Mouse (Mus musculus) embryonic facial prominence, embryonic 14.5 days (tissue): ENCODE results near the gene Ranbp3. TPM values are rescaled to one million over a fixed set of nuclear protein-coding genes. Genes with fewer than 3 reads are reported as not detected.
"Not testable (repeated sequence)": the region's sequence is repeated elsewhere in the genome, so short reads cannot be mapped to it uniquely, and the experiment has no call there.

ENCODE experiments used
- ATAC-seq: fragments of 200-750 bp; cut with Nextera tagmentation; 2 replicates; pipeline ENCODE4 v1.8.0; 2017; ENCODE audit warnings: low read depth, moderate number of reproducible peaks, moderate TSS enrichment
- DNase-seq: peaks from one replicate; pipeline ENCODE4 v3.0.0-alpha.2; 2015; ENCODE audit warnings: low spot score
- H3K27ac ChIP-seq: fragments of 300-500 bp; sonication (generic); replicated peaks from 2 replicates; pipeline ENCODE4 v1.5.1; 2014; ENCODE audit warnings: low read depth, mild to moderate bottlenecking, low read length, moderate library complexity
- H3K27me3 ChIP-seq: fragments of 300-500 bp; sonication (generic); replicated peaks from 2 replicates; pipeline ENCODE4 v1.6.1; 2014; ENCODE audit warnings: low read length; ENCODE audit not compliant: control insufficient read depth, insufficient read depth
- H3K36me3 ChIP-seq: fragments of 300-500 bp; sonication (generic); 2 replicates; pipeline ENCODE4 v1.6.1; 2014; ENCODE audit warnings: low read length, mixed read lengths; ENCODE audit not compliant: control insufficient read depth, insufficient read depth
- H3K4me1 ChIP-seq: fragments of 300-500 bp; sonication (generic); 2 replicates; pipeline ENCODE4 v1.6.1; 2014; ENCODE audit warnings: antibody characterized with exemption, low read length; ENCODE audit not compliant: control insufficient read depth, insufficient read depth
- H3K4me2 ChIP-seq: fragments of 300-500 bp; sonication (generic); 2 replicates; pipeline ENCODE4 v1.6.1; 2014; ENCODE audit warnings: low read depth, mild to moderate bottlenecking, low read length, moderate library complexity, mixed read lengths
- H3K4me3 ChIP-seq: fragments of 300-500 bp; sonication (generic); 2 replicates; pipeline ENCODE4 v1.5.1; 2014; ENCODE audit warnings: low read depth, mild to moderate bottlenecking, low read length
- H3K9ac ChIP-seq: fragments of 300-500 bp; sonication (generic); 2 replicates; pipeline ENCODE4 v1.6.1; 2014; ENCODE audit warnings: low read depth, mild to moderate bottlenecking, low read length, moderate library complexity, mixed read lengths
- H3K9me3 ChIP-seq: fragments of 300-500 bp; sonication (generic); 2 replicates; pipeline ENCODE4 v1.6.1; 2016; ENCODE audit warnings: low read length; ENCODE audit not compliant: control insufficient read depth
- WGBS: fragments of 180-500 bp; shearing (Covaris S2); extraction: QIAGEN DNeasy Blood & Tissue Kit; methylation state at CpG from one replicate; pipeline ENCODE4 v1.1.7; 2014; 5-methylcytosine and 5-hydroxymethylcytosine counted together
- polyA plus RNA-seq: library from polyadenylated mRNA; unstranded; fragments of >200 nt; fragmentation: Nextera tagmentation; extraction: Ambion mirVana; gene quantifications from 2 replicates; pipeline ENCODE4 v1.2.1, GENCODE M21; 2014

Ranbp3 gene
- 78.8 and 87.8 TPM in 2 replicates for polyA plus RNA-seq

DNA sequence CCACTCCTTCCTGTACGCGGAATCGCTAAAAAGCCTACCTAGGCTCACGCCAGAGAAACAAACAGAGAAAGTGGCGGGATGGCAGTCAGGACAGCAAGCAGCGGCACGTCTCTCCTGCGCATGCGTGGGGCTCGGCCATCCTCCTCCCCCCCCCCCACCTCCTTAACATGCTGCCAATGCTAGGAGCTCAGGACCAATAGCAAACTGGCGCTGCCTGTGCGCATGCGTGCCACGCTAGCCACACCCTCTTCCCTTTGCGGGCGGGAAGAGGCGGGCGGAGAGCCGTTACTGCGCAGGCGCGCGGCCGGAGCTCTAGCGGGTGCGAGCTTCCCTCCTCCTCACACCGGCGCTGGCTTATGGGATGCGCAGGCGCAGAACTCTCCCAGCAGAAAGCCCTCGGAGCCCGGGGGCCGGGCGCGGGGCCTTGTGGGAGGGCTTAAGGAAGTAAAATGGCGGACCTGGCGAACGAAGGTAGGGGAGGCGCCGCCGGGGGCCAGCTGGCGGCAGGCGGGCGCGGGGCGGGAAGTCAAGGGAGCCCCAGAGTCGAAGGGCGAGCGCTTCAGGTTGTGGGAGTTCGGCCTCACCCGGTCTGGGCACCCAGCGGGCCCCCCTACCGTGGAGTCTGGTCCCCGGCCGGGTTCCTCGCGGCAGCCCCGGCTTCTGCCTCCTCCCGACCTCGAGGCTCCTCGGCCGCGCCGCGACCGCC is at the start of gene Ranbp3:
Gene Ranbp3 (plus strand): TSS at position 354 of the 706 bp plus-strand sequence.
- peak within 1 kb of the TSS; percentile 80 for H3K4me2 ChIP-seq
- H3K9me3 ChIP-seq: no peaks in the 10 kb centered on the region
- DNase-seq (peak; percentile 99), ATAC-seq (peak; percentile 95)
- H3K4me3 ChIP-seq: peak within 1 kb of the TSS; percentile 79
- 2% methylated on average over 32 of the region's 66 CpGs for WGBS
- peaks cover 15% of the 10 kb centered on the region for H3K4me1 ChIP-seq
- peak within 1 kb of the TSS; percentile 95 for H3K9ac ChIP-seq
- peaks cover 28% of the 10 kb centered on the region for H3K36me3 ChIP-seq
- peak within 1 kb of the TSS; percentile 82 for H3K27ac ChIP-seq
- no peaks in the 10 kb centered on the region for H3K27me3 ChIP-seq

DNA sequence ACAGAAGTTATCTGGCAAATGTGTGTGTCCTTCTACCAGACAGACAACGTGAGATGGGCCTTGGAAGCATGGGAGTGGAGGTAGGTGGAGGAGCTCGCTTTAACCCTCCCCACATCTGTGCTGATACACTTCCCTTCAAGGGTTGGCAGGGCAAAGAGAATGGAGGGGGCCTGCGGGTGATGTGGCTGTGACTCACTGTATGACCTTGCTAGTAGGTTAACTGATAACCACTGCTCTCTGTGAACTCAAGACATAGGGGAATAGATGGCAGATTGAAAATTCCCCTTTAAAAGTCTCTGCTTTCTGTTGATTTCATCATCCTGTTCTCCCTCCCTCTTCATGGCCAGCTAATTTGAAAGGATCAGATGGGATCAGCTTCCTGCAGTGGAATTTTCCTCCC is 47.6 kb upstream of the Ranbp3 start:
- Histone ChIP-seq H3K4me1 (peaks cover 7% of the 10 kb centered on the region; the same call in 1 of the 2 replicates), H3K36me3 (peaks cover 43% of the 10 kb centered on the region), H3K27me3 (no peaks in the 10 kb centered on the region), H3K9ac (no peak overlapping the region), H3K4me3 (peak overlapping the region; percentile 97; the same call in 1 of the 2 replicates), H3K9me3 (no peaks in the 10 kb centered on the region), H3K27ac (no peak overlapping the region), H3K4me2 (peak overlapping the region; percentile 96)
- no peak for ATAC-seq
- 77% methylated on average over 3 of the region's 3 CpGs for WGBS
- DNase-seq: no peak

DNA sequence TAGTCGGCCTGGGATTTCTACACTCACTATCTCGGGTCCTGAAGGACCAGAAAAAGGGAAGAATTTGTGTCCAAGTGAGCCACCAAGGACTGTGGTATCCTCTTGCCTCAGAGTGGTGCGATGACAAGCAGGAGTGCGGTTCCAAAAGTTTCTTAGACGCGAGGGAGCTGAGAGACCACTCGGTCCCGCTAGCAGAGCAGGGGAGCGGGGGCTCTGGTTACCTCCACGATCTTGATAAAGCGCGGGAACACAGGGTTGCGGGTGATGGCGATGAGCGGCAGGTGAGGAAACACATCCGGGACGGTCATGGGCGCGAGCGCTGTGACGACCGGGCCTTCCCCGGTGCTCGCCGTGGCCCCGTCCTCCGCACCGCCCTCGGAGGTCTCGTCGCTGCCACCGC is 46.8 kb upstream of the Ranbp3 start:
- Histone ChIP-seq H3K27ac (peak overlapping the region; percentile 74; the same call in 1 of the 2 replicates), H3K27me3 (no peaks in the 10 kb centered on the region), H3K9me3 (no peaks in the 10 kb centered on the region), H3K4me3 (peak overlapping the region; percentile 97), H3K9ac (peak overlapping the region; percentile 91), H3K4me1 (peaks cover 7% of the 10 kb centered on the region; the same call in 1 of the 2 replicates), H3K4me2 (peak overlapping the region; percentile 96), H3K36me3 (peaks cover 37% of the 10 kb centered on the region)
- peak; percentile 13; the same call in 1 of the 2 replicates for ATAC-seq
- 1% methylated on average over 21 of the region's 32 CpGs for WGBS
- no peak for DNase-seq

DNA sequence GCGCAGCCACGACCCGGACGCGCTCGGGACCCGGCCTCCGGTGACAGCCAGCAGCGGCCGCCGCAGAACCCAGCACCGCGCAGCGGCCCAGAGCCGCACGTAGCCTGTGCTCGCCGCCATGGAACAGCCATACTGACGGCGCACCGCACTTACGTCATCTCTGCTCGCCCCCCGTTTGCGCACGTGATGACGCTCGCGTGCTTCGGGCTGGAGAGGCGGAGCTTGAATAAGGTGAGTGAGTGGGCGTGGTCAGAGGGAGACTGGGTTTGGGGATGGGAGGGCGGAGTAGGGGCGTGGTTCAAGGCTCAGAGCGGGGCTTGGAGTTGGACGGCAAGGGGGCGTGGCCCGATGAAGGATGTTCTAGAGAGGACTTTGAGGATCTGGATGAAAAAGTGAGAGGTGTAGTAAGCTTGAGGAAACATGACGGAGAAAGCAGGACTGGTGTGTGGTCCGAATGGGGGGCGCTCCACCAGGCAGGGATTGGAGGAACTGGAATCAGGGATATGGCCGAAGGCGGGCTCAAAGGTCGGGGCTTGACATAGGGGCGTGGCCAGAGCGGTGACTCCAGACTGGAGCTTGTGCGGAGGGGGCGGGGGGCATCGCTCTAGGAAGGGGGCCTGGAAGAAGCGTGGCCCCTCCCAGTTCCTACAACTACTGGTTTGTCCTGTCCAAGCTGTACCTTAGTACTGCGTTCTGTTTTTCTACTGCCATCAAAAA is 46.2 kb upstream of the Ranbp3 start, which contains the start of gene Lonp1:
Gene Lonp1 (minus strand): TSS at position 134 of the 717 bp plus-strand sequence.
- Histone ChIP-seq H3K4me1 (peaks cover 7% of the 10 kb centered on the region; the same call in 1 of the 2 replicates), H3K4me2 (peak within 1 kb of the TSS; percentile 96), H3K9me3 (no peaks in the 10 kb centered on the region), H3K4me3 (peak within 1 kb of the TSS; percentile 97), H3K27ac (peak within 1 kb of the TSS; percentile 74), H3K27me3 (no peaks in the 10 kb centered on the region), H3K36me3 (peaks cover 32% of the 10 kb centered on the region), H3K9ac (peak within 1 kb of the TSS; percentile 91)
- DNase-seq: peak; percentile 99
- peak; percentile 93 for ATAC-seq
- WGBS: 1% methylated on average over 35 of the region's 51 CpGs

DNA sequence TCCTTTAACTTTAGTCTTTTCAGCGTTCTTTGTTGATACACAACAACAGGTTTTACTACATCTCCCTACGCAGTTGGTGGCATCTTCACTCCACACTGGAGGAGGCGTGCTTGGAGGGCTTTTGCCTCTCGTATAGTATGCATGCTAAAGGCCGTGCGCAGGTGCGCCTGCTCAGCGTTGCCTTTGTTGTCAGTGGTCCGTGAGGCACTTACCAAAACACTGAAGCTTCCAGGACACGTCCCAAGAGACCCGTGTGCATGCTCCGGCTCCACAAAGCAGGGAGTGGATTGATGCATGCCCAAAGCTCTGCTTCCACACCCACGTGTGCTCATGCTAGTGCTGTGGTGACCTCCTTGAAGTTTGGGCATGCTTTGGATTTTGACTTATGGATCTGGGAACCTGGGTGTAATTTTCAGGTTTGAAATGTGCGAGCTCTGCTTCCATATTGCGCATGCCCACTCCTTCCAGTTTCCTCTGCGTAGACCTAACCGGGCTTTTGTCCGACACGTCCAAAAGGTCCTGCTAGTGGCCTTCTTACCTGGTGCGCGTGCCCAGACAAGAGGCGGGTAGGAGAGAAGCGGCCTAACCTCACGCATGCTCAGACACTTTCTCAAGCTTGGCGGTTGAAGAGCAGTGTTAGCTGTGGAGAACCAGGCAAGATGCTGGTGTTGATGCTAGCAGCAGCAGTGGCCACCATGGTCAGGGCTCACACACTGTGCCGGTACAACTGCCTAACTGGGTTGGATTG is 45.4 kb upstream of the Ranbp3 start, which contains the start of gene Catsperd:
Gene Catsperd (plus strand): TSS at position 614 of the 748 bp plus-strand sequence.
- H3K4me1 ChIP-seq: peaks cover 7% of the 10 kb centered on the region; the same call in 1 of the 2 replicates
- H3K27ac ChIP-seq: peak within 1 kb of the TSS; percentile 71
- peak within 1 kb of the TSS; percentile 97 for H3K4me3 ChIP-seq
- H3K9ac ChIP-seq: peak within 1 kb of the TSS; percentile 52
- 7% methylated on average over 26 of the region's 26 CpGs for WGBS
- peak; percentile 45 for ATAC-seq
- DNase-seq: peak; percentile 63
- peaks cover 24% of the 10 kb centered on the region for H3K36me3 ChIP-seq
- peak within 1 kb of the TSS; percentile 96 for H3K4me2 ChIP-seq
- no peaks in the 10 kb centered on the region for H3K9me3 ChIP-seq
- no peaks in the 10 kb centered on the region for H3K27me3 ChIP-seq

DNA sequence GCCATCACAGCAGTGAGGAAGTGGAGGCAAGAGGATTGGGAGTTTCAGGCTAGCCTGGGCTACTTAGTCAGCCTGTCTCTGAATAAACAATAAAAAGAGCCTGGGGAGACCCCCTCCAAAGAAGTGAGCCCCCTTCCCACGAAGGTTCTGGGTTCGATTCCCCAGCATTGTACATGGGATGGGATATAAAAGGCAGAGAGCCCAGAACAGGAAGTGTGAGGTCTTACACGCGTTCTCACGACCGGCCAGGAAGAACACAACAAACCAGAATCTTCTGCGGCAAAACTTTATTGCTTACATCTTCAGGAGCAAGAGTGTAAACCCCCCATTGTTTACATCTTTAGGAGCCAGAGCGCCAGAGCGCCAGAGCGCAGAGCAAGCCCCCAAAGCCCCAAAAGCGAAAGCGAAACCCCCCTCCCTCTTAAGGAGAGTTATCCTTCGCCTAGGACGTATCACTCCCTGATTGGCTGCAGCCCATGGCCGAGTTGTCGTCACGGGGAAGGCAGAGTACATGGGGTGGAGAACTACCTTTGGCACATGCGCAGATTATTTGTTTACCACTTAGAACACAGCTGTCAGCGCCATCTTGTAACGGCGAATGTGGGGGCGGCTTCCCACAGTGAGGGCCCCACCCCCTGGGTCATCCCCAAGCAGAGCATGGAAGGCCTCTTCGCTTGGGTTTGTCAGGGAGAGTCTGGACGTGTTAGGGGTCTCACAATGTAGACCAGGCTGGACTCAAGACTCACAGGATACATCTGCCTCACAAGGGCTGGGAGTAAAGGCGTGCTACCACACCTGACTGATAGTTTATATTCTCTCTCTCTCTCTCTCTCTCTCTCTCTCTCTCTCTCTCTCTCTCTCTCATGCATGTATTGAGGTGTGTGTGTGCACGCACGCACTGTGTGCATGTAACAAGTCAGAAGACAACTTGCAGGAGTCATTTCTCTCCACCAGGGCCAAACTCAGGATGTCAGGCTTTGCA is 43.0 kb upstream of the Ranbp3 start:
- H3K9me3 ChIP-seq, H3K4me3 ChIP-seq, DNase-seq, H3K9ac ChIP-seq, H3K27me3 ChIP-seq, H3K36me3 ChIP-seq, H3K4me2 ChIP-seq, H3K4me1 ChIP-seq, ATAC-seq, H3K27ac ChIP-seq: not testable (repeated sequence)
- 86% methylated on average over 26 of the region's 27 CpGs for WGBS

DNA sequence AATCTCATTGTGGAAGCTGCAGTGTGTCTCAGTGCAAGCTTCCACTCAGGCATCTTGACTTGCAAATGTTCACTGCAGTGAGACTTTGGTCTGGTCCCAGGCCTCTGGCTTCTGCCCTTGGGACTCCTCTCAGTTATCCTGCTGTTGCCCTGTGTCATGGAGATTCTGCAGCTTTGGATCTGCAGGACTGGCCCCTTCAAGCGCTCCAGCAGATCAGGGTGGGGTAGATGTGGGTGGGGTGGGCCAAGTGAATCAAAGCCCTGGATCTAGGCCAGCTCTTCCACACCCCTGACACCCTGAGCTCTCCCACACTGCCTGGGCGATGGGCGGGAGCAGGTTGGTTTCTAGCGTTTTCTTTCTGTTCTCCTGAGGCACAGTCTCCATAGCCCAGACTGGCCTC is 41.3 kb upstream of the Ranbp3 start:
- DNase-seq (no peak), ATAC-seq (no peak)
- Histone ChIP-seq H3K4me2 (no peak overlapping the region), H3K4me1 (no peaks in the 10 kb centered on the region), H3K4me3 (no peak overlapping the region), H3K9ac (no peak overlapping the region), H3K36me3 (no peaks in the 10 kb centered on the region), H3K27me3 (no peaks in the 10 kb centered on the region), H3K9me3 (no peaks in the 10 kb centered on the region), H3K27ac (no peak overlapping the region)
- WGBS: 44% methylated on average over 4 of the region's 4 CpGs
